ENCODE assay signal across 8 mouse cellular contexts in genomic region chr2:50065902-50066245, GRCm38 (mm10). TPM values are rescaled to one million over a fixed set of nuclear protein-coding genes. Genes with fewer than 3 reads are reported as not detected.
DNase-seq lines count a peak whose midpoint lies in the region; ATAC-seq and TF ChIP-seq lines count a peak whose summit lies in the region.

No protein-coding gene starts in this region.

- peak overlapping the region; percentile 79 for H3K4me3 ChIP-seq in heart, embryonic 16.5 days (ENCODE audit: low read length)
- H3K4me3 ChIP-seq in embryonic facial prominence, embryonic 15.5 days (replicated peaks), result peak overlapping the region; percentile 63
- peak overlapping the region; percentile 73 for H3K4me3 ChIP-seq in limb, embryonic 10.5 days
- peak overlapping the region; percentile 31 for H3K4me3 ChIP-seq in myocyte

- peak overlapping the region; percentile 51 for H3K9ac ChIP-seq in heart, embryonic 16.5 days (ENCODE audit: low read length)
- no peak overlapping the region for H3K9ac ChIP-seq in embryonic facial prominence, embryonic 15.5 days

- no peaks in the 10 kb centered on the region for H3K9me3 ChIP-seq in heart, embryonic 16.5 days (replicated peaks; ENCODE audit: control insufficient read depth, low read length)
- no peaks in the 10 kb centered on the region for H3K9me3 ChIP-seq in embryonic facial prominence, embryonic 15.5 days (replicated peaks)
- H3K9me3 ChIP-seq in limb, embryonic 10.5 days (replicated peaks), result no peaks in the 10 kb centered on the region

- no peak for TF ChIP-seq POLR2A in myocyte (IDR thresholded peaks at IDR 0.05; ENCODE audit: insufficient read length, low read depth)

- peaks cover 4% of the 10 kb centered on the region for H3K79me2 ChIP-seq in myocyte (ENCODE audit: control insufficient read depth, insufficient read depth)

- H3K36me3 ChIP-seq in heart, embryonic 16.5 days (ENCODE audit: control insufficient read depth, insufficient read depth), result no peaks in the 10 kb centered on the region
- no peaks in the 10 kb centered on the region for H3K36me3 ChIP-seq in embryonic facial prominence, embryonic 15.5 days
- no peaks in the 10 kb centered on the region for H3K36me3 ChIP-seq in limb, embryonic 10.5 days
- no peaks in the 10 kb centered on the region for H3K36me3 ChIP-seq in myocyte (ENCODE audit: control insufficient read depth, insufficient read depth)

- H3K27ac ChIP-seq in heart, embryonic 16.5 days (ENCODE audit: low read length), result no peak overlapping the region
- H3K27ac ChIP-seq in embryonic facial prominence, embryonic 15.5 days (replicated peaks), result no peak overlapping the region
- H3K27ac ChIP-seq in limb, embryonic 10.5 days, result peak overlapping the region; percentile 82

- 0 out of 2 replicates have a peak, but pooled peaks cover 6% of the 10 kb centered on the region for H3K27me3 ChIP-seq in heart, embryonic 16.5 days (ENCODE audit: control insufficient read depth, insufficient read depth, low read length)
- no peaks in the 10 kb centered on the region for H3K27me3 ChIP-seq in embryonic facial prominence, embryonic 15.5 days
- peaks cover 14% of the 10 kb centered on the region for H3K27me3 ChIP-seq in limb, embryonic 10.5 days (ENCODE audit: low read depth, poor library complexity, severe bottlenecking)
- no peaks in the 10 kb centered on the region for H3K27me3 ChIP-seq in myocyte (ENCODE audit: control insufficient read depth, insufficient read depth, insufficient read length)

- DNase-seq in heart, adult 8-10 months (ENCODE audit: low spot score), result no peak
- no peak for DNase-seq in limb, embryonic 10.5 days (ENCODE audit: low spot score)
- DNase-seq in yolk sac, embryonic 10.5 days (ENCODE audit: low spot score), result no peak
- no peak for DNase-seq in right cerebral cortex, postnatal 14 days
- DNase-seq in left cerebral cortex, adult 8-10 months (ENCODE audit: low spot score in 2 of 2), result no peak

- H3K4me1 ChIP-seq in heart, embryonic 16.5 days (ENCODE audit: control insufficient read depth, insufficient read depth, low read length), result peaks cover 9% of the 10 kb centered on the region; the same call in 1 of the 2 replicates
- H3K4me1 ChIP-seq in embryonic facial prominence, embryonic 15.5 days, result 0 out of 2 replicates have a peak, but pooled peaks cover 5% of the 10 kb centered on the region
- H3K4me1 ChIP-seq in limb, embryonic 10.5 days, result peaks cover 20% of the 10 kb centered on the region

- H3ac ChIP-seq in myocyte (ENCODE audit: control insufficient read depth, insufficient read length), result no peak overlapping the region

- peak; percentile 38; the same call in 1 of the 2 replicates for ATAC-seq in heart, embryonic 16.5 days (replicated peaks; ENCODE audit: extremely low read depth, insufficient read depth, low FRiP score)
- peak; percentile 65 for ATAC-seq in embryonic facial prominence, embryonic 15.5 days (ENCODE audit: insufficient number of reproducible peaks, low FRiP score, low TSS enrichment, low read depth)

- peak overlapping the region; percentile 99 for H3K4me2 ChIP-seq in heart, embryonic 16.5 days (ENCODE audit: low read depth, low read length)
- peak overlapping the region; percentile 83 for H3K4me2 ChIP-seq in embryonic facial prominence, embryonic 15.5 days (replicated peaks)
- peak overlapping the region; percentile 76 for H3K4me2 ChIP-seq in myocyte (ENCODE audit: low read depth)

- WGBS in heart, embryonic 16.5 days, result 2% methylated on average over 14 of the region's 14 CpGs
- WGBS in embryonic facial prominence, embryonic 15.5 days, result 2% methylated on average over 14 of the region's 14 CpGs
- under 1% methylated on average over 14 of the region's 14 CpGs for WGBS in limb, embryonic 10.5 days

TF ChIP-seq in myocyte, 11 proteins besides CTCF, POLR2A, EP300 and RAD21:
- TF ChIP-seq SRF (IDR thresholded peaks at IDR 0.05; ENCODE audit: control insufficient read depth, insufficient read length, low read depth) (no peak), POLR2AphosphoS2 (IDR thresholded peaks at IDR 0.05; ENCODE audit: insufficient read length, low read depth) (no peak), REST (IDR thresholded peaks at IDR 0.05; ENCODE audit: insufficient read depth, insufficient read length) (no peak), E2F4 (IDR thresholded peaks at IDR 0.05; ENCODE audit: insufficient read depth) (no peak), MAX (IDR thresholded peaks at IDR 0.05; ENCODE audit: low read depth) (no peak), MYOG (IDR thresholded peaks at IDR 0.05; ENCODE audit: control insufficient read depth in 1 of 3, insufficient read depth in 1 of 3, insufficient read length in 2 of 3, low read depth in 2 of 3) (no peak), MYOD1 (IDR thresholded peaks at IDR 0.05; ENCODE audit: control insufficient read depth in 1 of 3, insufficient read length in 2 of 3, low read depth in 2 of 3) (no peak), TCF3 (IDR thresholded peaks at IDR 0.05; ENCODE audit: insufficient read length, low read depth) (no peak)
TF ChIP-seq in myocyte: peak in this region for 0.

RNA-seq across cellular contexts. Expression of gene Lypd6, which starts 0.4 kb away (rescaled TPM):
- polyA plus RNA-seq in heart, embryonic 16.5 days (2015; fragmentation: Nextera tagmentation; extraction: Ambion mirVana), result 1.5 and 2.5 TPM in 2 replicates
- total RNA-seq in heart, adult 8-10 months (2022), result 1 to 10 TPM in 2 of 4 experiments, under 1 TPM in 2; 0.24 to 2.8 (median 0.73) TPM
- 6.1 and 7.5 TPM in 2 replicates for polyA plus RNA-seq in embryonic facial prominence, embryonic 15.5 days (2015; fragmentation: Nextera tagmentation; extraction: Ambion mirVana)
- polyA plus RNA-seq in limb, embryonic 10.5 days (2016; fragmentation: Nextera tagmentation; extraction: Ambion mirVana), result 4.6 and 5.8 TPM in 2 replicates
- 3.9 TPM for polyA plus RNA-seq in myocyte (2012; fragmentation: generic; extraction: Trizol)
- 10 to 100 TPM; 20.0 to 33.1 (median 22.1) TPM for total RNA-seq in left cerebral cortex, adult 8-10 months (2022)
